Mouse (Mus musculus) heart, postnatal 4 days (tissue): ENCODE data around the gene Mical3. TPM values are rescaled to one million over a fixed set of nuclear protein-coding genes. Genes with fewer than 3 reads are reported as not detected.
"Not testable (repeated sequence)": the region's sequence is repeated elsewhere in the genome, so short reads cannot be mapped to it uniquely, and the experiment has no call there.

Experiments used
- DNase-seq: peaks from one replicate; pipeline ENCODE4 v3.0.0; 2021
- total RNA-seq, 2 experiments: library from RNA; stranded (reverse); gene quantifications; 2 replicates each; pipeline ENCODE4 v1.2.3; 2021

Mical3 gene
- total RNA-seq, 2 experiments from 2014 or later, result 201 to 216 TPM

GRCm38 (mm10) chr6:120927765-120928164, 203.0 kb downstream of the Mical3 start:
- peak; percentile 46 for DNase-seq

DNA sequence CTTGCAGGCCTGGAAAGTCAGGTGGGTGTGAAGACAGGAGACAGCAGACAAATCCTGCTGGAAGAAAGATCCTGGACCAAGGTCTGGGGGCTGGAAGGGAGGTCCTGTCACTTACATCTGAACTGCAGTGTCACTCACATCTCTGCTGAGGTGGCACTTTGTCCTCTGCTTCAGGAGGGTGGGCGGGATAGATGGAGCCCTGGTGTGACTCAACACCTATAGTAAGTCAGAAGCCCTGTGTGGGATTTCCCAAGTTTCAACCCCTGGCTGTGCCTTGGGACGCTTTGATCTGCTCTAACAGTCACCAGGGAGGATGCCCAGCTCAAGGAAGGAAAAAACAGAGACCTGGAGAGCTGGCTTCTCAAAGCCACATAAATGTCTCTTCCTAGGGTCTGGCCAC, 203.9 kb downstream of the Mical3 start:
- DNase-seq, result no peak

GRCm38 (mm10) chr6:120924791-120925321, 205.9 kb downstream of the Mical3 start:
- not testable (repeated sequence) for DNase-seq

DNA sequence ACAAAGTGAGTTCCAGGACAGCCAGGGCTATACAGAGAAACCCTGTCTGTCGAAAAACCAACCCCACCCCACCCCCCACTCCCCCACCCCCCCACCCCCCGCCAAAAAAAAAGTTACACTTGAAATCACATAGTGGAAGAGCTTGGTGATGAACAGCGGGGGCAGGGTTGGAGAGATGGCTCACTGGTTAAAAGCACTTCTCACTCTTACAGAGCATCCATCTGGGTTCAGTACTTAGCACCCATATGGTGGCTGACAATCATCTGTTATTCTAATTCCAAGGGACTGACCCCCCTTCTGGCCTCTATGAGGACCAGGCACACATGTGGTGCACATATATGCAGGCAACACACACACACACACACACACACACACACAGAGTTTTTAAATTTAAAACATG, 212.8 kb downstream of the Mical3 start:
- DNase-seq, result no peak

DNA sequence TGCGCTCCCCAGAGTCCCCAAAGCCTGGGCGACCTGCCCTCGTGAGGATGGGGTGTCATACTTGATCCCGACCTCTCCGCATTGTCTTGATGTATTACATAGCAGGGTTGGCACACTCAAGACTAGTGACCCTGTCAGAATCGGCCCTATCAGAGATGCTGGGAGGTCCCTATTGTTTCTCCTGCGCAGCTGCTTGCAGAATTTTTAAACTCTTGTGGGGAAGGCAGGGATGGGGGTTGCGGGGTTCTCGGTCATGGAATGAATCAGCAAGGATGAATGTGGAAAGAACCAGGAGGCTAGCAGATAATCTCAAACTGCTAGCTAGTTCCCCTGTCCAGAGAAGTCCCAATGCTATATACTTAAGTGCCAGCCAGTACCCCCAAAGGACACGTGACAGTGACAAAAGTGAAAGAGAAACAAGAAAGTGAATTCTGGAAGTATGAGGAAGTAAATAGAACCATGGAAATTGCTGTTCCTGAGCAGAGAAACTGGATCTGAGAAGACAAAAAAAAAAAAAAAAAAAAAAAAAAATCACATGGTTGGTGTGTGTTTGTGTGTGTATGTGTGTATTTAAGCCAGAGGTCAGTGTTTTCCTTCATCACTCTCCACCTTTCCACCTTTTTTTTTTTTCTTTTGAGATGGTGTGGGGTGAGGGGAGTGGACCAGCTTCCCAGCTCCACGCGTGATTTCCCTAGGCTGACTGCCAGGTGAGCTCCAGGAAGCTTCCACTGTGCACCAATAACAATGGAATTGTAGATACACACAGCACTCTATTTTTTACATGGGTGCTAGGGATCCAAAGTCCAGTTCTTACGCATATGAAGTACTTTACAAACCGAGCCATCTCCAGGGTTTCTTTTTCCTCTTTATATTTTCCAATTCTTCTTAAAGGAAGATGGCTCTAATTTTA, 213.6 kb downstream of the Mical3 start:
- DNase-seq, result not testable (repeated sequence)

DNA sequence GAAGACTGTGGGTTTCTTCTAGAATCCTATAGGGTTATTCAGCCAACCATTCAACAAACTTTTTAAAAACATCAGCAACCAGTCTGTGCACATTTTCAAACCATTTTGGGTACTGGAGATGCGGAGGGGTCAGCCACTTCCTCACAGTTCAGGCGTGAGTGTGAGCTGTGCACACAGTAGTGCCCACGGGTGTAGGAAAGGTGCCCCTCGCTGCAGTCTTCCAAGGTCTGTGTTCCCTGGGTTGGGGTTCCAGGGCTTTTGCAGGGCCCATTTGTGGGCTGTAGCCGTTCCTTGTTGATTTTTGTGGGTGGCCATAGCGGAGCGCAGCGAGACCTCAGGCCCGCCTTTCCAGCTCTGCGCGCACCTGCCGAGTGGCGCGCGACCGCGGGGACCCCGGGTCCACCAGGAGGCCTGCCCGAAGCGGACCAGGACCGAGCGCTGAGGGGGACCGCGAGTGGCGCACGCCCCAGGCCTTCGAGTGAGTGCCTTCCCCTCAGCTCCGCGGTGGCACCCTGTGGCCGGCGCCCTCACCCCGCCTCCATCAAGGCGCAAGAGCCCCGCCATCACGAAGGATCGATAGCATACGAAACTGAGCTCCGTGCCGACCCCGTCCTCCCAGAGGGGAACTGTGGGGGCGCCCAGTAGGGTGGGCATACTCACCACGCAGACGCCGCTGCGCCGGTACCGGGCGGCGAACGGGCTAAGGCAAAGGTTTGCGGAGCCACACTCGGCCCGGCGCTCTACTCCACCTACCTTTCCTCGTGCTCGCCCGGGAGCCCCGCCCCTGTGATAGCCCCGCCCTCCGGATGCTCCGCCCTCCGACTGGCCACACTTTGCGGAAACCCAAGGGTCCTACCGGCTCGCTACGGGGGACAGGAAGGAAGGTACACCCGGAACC, 214.5 kb downstream of the Mical3 start, which contains the start of gene Bid:
Gene Bid (minus strand): TSS at position 780 of the 898 bp plus-strand sequence.
- DNase-seq, result peak; percentile 92

DNA sequence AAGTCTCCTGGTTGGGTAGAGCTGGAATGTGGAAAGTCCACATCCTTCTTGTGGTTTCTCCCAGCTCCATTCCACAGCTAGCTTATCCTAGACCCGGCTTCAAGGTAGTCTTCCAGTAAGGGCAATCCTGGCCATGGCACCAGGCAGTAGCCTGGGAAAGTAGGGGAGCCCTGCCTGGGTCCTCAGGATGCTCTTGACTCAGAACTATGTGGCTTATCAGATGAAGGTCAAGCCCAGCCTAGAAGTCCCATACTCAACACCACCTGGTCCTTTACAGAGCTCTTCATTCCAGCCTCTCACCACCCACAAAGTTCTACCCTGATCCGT, 215.2 kb downstream of the Mical3 start:
- DNase-seq, result no peak

- DNase-seq, result peak; percentile 43
These were observed 215.7 kb downstream of the Mical3 start for GRCm38 (mm10) chr6:120914911-120915648.

- DNase-seq, result no peak
These were observed 216.3 kb downstream of the Mical3 start for GRCm38 (mm10) chr6:120914533-120914910.

GRCm38 (mm10) chr6:120913783-120914182, 217.0 kb downstream of the Mical3 start:
- no peak for DNase-seq

DNA sequence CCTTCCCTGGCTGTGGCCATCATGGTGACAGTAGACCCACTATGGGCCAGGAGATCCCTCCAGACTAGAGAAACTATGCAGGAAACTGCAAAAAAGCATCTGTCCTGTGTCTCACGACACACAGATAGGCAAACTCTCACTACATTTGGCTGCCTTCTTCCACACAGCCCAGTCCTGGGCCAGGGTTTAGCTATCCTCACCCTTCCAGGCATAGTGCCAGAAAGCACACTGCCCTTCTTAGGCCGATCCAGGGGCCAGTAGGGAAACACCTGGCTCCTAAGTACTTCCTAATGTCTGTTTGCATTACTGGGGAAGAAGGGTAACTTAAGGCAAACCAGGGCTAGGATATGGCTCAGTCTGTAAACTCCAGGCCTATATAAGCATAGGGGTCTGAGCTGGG, 217.9 kb downstream of the Mical3 start:
- peak; percentile 51 for DNase-seq

GRCm38 (mm10) chr6:120911213-120912007, 219.4 kb downstream of the Mical3 start:
- DNase-seq, result peak; percentile 35

DNA sequence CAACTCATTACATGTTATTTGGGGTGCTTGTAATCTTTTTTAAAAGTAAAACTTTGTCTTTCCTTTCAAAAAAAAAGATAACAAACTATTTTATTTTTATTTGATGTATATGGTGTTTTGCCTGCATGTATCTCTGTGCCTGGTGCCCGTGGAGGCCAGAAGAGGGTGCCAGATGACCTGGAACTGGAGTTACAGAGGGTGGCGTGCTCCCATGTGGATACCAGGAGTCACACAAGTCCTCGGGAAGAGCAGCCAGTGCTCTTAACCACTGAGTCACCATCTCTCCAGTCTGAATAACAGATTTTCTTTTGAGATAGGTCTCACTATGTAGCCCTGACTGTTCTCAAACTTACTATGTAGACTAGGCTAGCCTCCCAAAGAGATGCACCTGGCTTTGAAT, 221.3 kb downstream of the Mical3 start:
- no peak for DNase-seq

DNA sequence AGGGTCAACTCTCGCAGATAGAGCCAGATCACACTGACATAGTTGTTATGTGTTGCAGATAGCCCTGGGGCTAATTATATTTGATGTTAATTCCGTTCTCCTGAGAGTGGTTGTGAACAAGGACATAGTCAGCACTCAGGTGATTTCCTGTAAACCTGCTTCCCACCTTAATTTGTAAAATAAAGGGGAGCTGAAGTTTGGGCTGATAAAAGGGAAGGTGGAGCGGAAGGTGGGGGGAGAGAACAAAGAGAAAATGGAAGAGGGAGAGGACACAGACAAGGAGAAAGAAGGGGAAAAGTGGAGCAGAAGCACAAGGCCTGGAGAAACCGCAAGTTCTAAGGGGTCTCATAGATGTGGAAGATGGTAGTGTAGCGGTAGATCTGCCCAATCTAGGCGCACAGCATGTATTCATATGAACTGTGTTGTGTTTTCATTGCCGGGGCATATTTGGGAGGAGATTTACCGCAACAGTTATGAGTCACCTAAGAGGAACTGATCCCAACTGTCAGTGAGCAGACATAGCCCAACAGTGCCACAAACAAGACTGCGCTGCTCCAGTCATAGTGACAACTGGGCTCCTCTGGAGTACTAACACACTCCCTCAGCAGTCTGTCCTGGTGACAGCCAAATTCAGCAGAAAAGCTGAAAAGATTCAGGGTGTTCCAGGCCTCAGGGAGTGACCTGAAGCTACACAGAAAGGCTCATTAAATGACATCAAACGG, 222.8 kb downstream of the Mical3 start:
- DNase-seq, result not testable (repeated sequence)

DNA sequence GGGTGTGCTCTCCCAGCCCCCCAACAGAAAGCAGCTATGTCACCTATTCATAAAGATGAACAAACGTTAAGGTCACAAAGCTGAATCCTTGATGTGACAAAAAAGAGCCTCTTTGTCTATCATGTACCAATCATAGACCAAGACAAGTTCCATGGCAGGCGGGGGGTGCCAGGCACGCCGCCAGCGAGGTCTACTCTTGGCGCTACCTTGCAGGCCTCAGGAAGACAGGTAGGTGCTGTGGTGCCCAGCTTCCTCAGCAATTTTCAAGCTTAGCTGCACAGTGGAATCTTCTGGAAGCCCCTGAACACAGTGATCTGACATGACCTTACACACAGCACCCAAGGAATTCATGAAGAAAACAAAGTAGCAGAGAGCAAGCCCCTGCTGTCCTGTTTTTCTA, 224.3 kb downstream of the Mical3 start:
- no peak for DNase-seq

- no peak for DNase-seq
These were observed 225.7 kb downstream of the Mical3 start for GRCm38 (mm10) chr6:120905111-120905510.

DNA sequence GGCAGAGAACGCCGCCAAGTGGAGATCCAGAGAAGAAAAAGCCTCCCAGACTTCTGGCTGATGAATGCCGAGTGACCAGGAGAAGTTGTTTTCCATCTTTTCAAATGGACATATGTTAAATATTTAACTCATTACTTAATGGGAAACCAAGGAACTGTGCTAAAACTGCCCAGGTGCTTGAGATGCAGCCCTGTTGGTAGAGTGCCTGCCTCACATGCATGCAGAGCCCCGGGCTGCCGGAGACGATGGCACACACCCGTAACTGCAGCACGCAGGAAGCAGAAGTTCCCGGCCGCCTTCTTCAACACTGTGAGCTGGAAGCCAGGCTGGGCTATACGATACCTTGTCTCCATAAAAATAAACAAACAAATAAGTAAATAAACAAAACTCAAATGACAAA, 226.8 kb downstream of the Mical3 start:
- DNase-seq, result no peak

- peak; percentile 50 for DNase-seq
These were observed 227.3 kb downstream of the Mical3 start for GRCm38 (mm10) chr6:120903450-120903912.

GRCm38 (mm10) chr6:120901776-120902645, 228.8 kb downstream of the Mical3 start:
- no peak for DNase-seq
